Mouse (Mus musculus): Measurements from ENCODE around the gene Rap2a. TPM values are rescaled to one million over a fixed set of nuclear protein-coding genes. Genes with fewer than 3 reads are reported as not detected.

The Rap2a gene
- polyA plus RNA-seq, 1 experiment from 2014 or later: 14.5 TPM

DNA sequence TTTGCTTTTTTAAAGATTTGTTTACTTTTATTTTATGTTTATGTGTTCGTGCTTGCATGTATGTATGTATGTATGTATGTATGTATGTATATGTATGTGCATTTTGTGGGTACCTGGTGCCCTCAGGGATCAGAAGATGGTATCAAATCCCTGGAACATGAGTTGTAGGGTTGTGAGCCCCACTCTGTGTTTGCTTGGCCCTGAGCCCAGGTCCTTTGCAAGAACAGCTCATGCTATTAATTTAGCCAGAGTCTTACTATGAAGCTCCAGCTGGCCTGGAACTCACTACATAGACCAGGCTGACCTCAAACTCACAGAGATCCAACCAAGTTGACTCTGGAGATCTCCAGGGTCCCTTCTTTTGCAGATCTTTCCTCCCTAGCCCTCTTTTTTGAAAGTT, 37.1 kb downstream of the Rap2a start:
- WGBS: 70% methylated on average over 1 of the region's 1 CpGs
- Histone ChIP-seq H3K27me3 (no peaks in the 10 kb centered on the region), H3K4me1 (replicated peaks) (no peaks in the 10 kb centered on the region), H3K9ac (replicated peaks) (no peak overlapping the region), H3K36me3 (no peaks in the 10 kb centered on the region), H3K4me3 (replicated peaks) (no peak overlapping the region), H3K27ac (no peak overlapping the region), H3K9me3 (no peaks in the 10 kb centered on the region), H3K4me2 (no peak overlapping the region)
- ATAC-seq (ENCODE audit: insufficient number of reproducible peaks, insufficient read depth, low FRiP score, low TSS enrichment, low read depth): no peak

GRCm38 (mm10) chr14:120518706-120519105, 40.5 kb downstream of the Rap2a start:
- 85% methylated on average over 5 of the region's 5 CpGs for WGBS
- Histone ChIP-seq H3K27me3 (no peaks in the 10 kb centered on the region), H3K4me3 (replicated peaks) (no peak overlapping the region), H3K27ac (no peak overlapping the region), H3K9me3 (no peaks in the 10 kb centered on the region), H3K9ac (replicated peaks) (no peak overlapping the region), H3K36me3 (no peaks in the 10 kb centered on the region), H3K4me1 (replicated peaks) (no peaks in the 10 kb centered on the region), H3K4me2 (no peak overlapping the region)
- ATAC-seq (ENCODE audit: insufficient number of reproducible peaks, insufficient read depth, low FRiP score, low TSS enrichment, low read depth): no peak

- H3K9ac ChIP-seq (replicated peaks): no peak overlapping the region
Observed at GRCm38 (mm10) chr14:120519921-120520320, 41.7 kb downstream of the Rap2a start.

DNA sequence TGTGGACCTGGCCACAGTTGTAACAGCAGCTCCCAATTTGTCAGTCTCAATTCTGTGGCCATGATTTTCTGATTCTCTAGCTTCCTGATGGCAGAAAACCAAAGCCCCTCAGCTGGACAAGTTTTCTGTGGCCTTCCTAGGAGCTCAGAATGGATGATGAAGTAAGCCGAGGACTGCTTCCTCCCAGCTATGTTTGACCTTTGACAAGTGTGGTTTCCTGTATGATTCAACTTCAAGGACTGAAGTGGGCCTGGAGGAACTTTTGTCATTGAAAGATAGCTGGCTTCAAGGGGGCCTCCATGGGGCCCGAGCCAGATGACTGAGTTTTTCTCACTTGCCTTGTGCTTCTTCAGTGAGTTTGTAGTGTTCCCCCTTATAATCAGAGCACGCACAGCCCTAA, 42.6 kb downstream of the Rap2a start:
- no peaks in the 10 kb centered on the region for H3K36me3 ChIP-seq
- H3K27ac ChIP-seq: no peak overlapping the region
- no peak overlapping the region for H3K4me2 ChIP-seq
- H3K27me3 ChIP-seq: no peaks in the 10 kb centered on the region
- 76% methylated on average over 3 of the region's 3 CpGs for WGBS
- ATAC-seq (ENCODE audit: insufficient number of reproducible peaks, insufficient read depth, low FRiP score, low TSS enrichment, low read depth): no peak
- H3K4me3 ChIP-seq (replicated peaks): no peak overlapping the region
- H3K9me3 ChIP-seq: no peaks in the 10 kb centered on the region
- no peak overlapping the region for H3K9ac ChIP-seq (replicated peaks)
- no peaks in the 10 kb centered on the region for H3K4me1 ChIP-seq (replicated peaks)

More at GRCm38 (mm10) chr14:120519921-120520320, 41.7 kb downstream of the Rap2a start:
- Histone ChIP-seq H3K27me3 (no peaks in the 10 kb centered on the region), H3K4me3 (replicated peaks) (no peak overlapping the region), H3K36me3 (no peaks in the 10 kb centered on the region), H3K27ac (no peak overlapping the region), H3K4me1 (replicated peaks) (no peaks in the 10 kb centered on the region), H3K4me2 (no peak overlapping the region), H3K9me3 (no peaks in the 10 kb centered on the region)
- ATAC-seq (ENCODE audit: insufficient number of reproducible peaks, insufficient read depth, low FRiP score, low TSS enrichment, low read depth): no peak
- 88% methylated on average over 1 of the region's 1 CpGs for WGBS

DNA sequence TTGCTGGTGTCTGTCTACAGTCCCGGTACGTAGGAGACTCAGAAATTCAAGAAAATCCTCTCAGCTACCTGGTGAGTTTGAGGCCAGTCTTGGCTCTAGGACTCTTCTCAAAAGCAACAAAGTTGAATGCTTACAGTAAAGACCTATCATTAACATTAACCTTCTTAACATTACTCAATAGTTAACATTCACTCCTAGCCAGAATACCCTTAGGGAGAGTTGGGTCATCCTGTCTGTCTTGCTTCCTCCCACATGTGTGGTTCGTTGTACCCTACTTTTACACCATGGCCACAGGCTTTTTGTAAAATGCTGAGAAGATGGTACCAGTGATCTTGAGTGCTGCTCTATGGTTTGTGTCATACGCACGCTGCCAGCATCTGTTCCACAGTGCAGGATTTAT, 45.1 kb downstream of the Rap2a start:
- Histone ChIP-seq H3K36me3 (no peaks in the 10 kb centered on the region), H3K4me3 (replicated peaks) (no peak overlapping the region), H3K9me3 (no peaks in the 10 kb centered on the region), H3K27ac (no peak overlapping the region), H3K4me2 (no peak overlapping the region), H3K27me3 (no peaks in the 10 kb centered on the region), H3K4me1 (replicated peaks) (no peaks in the 10 kb centered on the region), H3K9ac (replicated peaks) (no peak overlapping the region)
- no peak for ATAC-seq (ENCODE audit: insufficient number of reproducible peaks, insufficient read depth, low FRiP score, low TSS enrichment, low read depth)
- WGBS: 89% methylated on average over 5 of the region's 5 CpGs

DNA sequence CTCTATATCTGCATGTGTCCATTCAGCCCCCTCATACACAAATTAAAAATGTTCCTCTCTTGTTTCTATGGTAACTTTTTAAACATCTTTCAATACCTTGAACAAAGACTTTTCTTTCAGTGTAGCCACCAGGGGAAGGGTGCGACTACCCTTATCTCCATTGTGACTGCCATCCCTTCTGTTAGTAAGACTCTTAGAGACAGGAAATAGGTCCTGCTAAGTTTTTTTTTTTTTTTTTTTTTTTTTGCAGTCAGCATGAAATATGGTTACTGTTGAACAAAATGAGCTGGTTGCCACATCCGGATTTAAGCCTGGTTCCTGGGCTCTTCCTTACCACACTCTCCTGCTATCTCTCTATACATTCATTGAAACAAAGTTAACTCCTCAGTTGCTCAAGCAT, 47.4 kb downstream of the Rap2a start:
- no peak for ATAC-seq (ENCODE audit: insufficient number of reproducible peaks, insufficient read depth, low FRiP score, low TSS enrichment, low read depth)
- H3K36me3 ChIP-seq: no peaks in the 10 kb centered on the region
- no peak overlapping the region for H3K9ac ChIP-seq (replicated peaks)
- H3K4me2 ChIP-seq: no peak overlapping the region
- H3K4me1 ChIP-seq (replicated peaks): no peaks in the 10 kb centered on the region
- 89% methylated on average over 2 of the region's 2 CpGs for WGBS
- H3K4me3 ChIP-seq (replicated peaks): no peak overlapping the region
- H3K9me3 ChIP-seq: no peaks in the 10 kb centered on the region
- no peaks in the 10 kb centered on the region for H3K27me3 ChIP-seq
- H3K27ac ChIP-seq: no peak overlapping the region

DNA sequence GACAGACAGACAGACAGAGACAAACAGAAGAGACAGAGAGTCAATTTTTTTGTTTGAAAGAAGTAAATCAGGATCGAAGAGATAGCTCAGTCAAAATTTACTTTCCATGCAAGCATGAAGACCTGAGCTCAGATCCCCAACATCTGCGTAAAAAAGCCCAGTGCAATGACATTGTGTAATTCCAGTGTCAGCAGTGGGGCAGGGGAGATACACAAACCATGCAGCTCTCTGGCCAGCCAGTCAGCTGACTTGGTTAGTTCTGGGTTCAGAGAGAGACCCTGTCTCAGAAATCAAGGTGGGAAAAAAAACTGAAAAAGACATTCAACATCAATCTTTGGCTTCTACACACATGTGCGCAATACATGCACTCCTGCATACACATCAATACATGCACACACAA, 55.1 kb downstream of the Rap2a start:
- Histone ChIP-seq H3K4me3 (replicated peaks) (no peak overlapping the region), H3K9me3 (no peaks in the 10 kb centered on the region), H3K9ac (replicated peaks) (no peak overlapping the region), H3K36me3 (no peaks in the 10 kb centered on the region), H3K27me3 (no peaks in the 10 kb centered on the region), H3K27ac (no peak overlapping the region), H3K4me2 (no peak overlapping the region), H3K4me1 (replicated peaks) (no peaks in the 10 kb centered on the region)
- no peak for ATAC-seq (ENCODE audit: insufficient number of reproducible peaks, insufficient read depth, low FRiP score, low TSS enrichment, low read depth)
- WGBS: 88% methylated on average over 3 of the region's 3 CpGs

DNA sequence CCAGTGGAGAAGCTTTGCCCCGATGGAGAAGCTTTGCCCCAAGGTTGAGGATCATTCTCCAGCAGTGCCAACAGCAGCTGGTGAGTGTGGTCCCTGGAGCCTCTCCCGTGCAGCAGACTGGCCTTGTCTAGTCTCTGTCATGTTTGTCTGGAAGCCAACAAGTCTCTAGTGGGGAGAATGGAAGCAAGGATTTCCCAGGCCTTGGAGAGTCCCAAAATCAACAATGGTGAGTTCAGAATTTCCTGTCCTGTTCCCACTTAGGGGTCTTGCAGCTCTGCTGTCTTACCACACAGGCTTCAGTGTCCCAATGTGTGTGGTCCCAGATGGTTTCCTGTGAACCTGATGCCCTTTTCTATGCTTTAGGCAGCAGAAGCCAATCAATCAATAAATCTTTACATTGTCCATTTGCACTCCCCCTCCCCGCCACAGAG, 56.6 kb downstream of the Rap2a start:
- WGBS: 62% methylated on average over 3 of the region's 3 CpGs
- no peak overlapping the region for H3K9ac ChIP-seq (replicated peaks)
- ATAC-seq (ENCODE audit: insufficient number of reproducible peaks, insufficient read depth, low FRiP score, low TSS enrichment, low read depth): no peak
- no peak overlapping the region for H3K4me3 ChIP-seq (replicated peaks)
- no peaks in the 10 kb centered on the region for H3K9me3 ChIP-seq
- no peaks in the 10 kb centered on the region for H3K27me3 ChIP-seq
- H3K36me3 ChIP-seq: no peaks in the 10 kb centered on the region
- no peaks in the 10 kb centered on the region for H3K4me1 ChIP-seq (replicated peaks)
- no peak overlapping the region for H3K4me2 ChIP-seq
- no peak overlapping the region for H3K27ac ChIP-seq

DNA sequence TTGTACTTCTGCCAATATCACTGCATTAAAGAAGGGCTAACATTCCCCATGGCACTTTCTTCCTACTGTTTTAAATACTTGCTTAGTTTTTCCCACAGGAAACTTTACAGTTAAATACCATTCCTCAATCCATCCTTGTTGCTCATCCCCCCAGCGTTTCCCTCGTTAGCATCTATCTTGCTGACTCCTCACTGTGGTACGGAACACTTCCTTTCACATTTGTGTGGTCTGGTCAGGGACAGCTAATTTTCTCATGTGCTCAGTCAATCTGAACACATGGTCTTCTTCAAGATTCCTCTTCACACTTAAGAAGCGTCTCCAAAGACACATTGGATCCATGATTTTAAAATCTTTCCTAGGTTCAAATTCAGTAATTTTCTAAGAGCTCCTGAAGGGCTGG, 57.2 kb downstream of the Rap2a start:
- Histone ChIP-seq H3K4me1 (replicated peaks) (no peaks in the 10 kb centered on the region), H3K36me3 (no peaks in the 10 kb centered on the region), H3K4me2 (no peak overlapping the region), H3K9me3 (no peaks in the 10 kb centered on the region), H3K4me3 (replicated peaks) (no peak overlapping the region), H3K27ac (no peak overlapping the region), H3K9ac (replicated peaks) (no peak overlapping the region), H3K27me3 (no peaks in the 10 kb centered on the region)
- 77% methylated on average over 4 of the region's 4 CpGs for whole genome bisulfite sequencing
- ATAC-seq (ENCODE audit: insufficient number of reproducible peaks, insufficient read depth, low FRiP score, low TSS enrichment, low read depth): no peak

DNA sequence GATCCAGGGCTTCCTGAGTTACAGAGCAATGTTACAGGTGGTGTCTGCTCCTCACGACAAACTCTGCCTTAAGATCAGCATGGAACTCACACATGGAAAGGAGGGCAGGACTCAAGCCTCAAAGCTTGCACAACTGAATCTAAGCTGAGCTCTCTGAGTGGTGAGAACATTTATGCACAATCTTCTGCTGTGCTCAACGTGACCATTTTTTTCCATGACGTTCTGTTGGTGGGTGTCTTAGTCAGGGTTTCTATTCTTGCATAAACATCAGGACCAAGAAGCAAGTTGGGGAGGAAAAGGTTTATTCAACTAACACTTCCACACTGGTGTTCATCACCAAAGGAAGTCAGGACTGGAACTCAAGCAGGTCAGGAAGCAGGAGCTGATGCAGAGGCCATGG, 57.7 kb downstream of the Rap2a start:
- H3K4me1 ChIP-seq (replicated peaks): no peaks in the 10 kb centered on the region
- H3K9me3 ChIP-seq: no peaks in the 10 kb centered on the region
- H3K4me2 ChIP-seq: no peak overlapping the region
- H3K36me3 ChIP-seq: no peaks in the 10 kb centered on the region
- H3K27ac ChIP-seq: no peak overlapping the region
- H3K9ac ChIP-seq (replicated peaks): no peak overlapping the region
- no peaks in the 10 kb centered on the region for H3K27me3 ChIP-seq
- no peak for ATAC-seq (ENCODE audit: insufficient number of reproducible peaks, insufficient read depth, low FRiP score, low TSS enrichment, low read depth)
- H3K4me3 ChIP-seq (replicated peaks): no peak overlapping the region
- 84% methylated on average over 3 of the region's 3 CpGs for WGBS

GRCm38 (mm10) chr14:120539128-120539527, 60.9 kb downstream of the Rap2a start:
- no peaks in the 10 kb centered on the region for H3K36me3 ChIP-seq
- 68% methylated on average over 2 of the region's 2 CpGs for WGBS
- no peak overlapping the region for H3K4me3 ChIP-seq (replicated peaks)
- no peak overlapping the region for H3K9ac ChIP-seq (replicated peaks)
- no peak for ATAC-seq (ENCODE audit: insufficient number of reproducible peaks, insufficient read depth, low FRiP score, low TSS enrichment, low read depth)
- H3K27ac ChIP-seq: no peak overlapping the region
- H3K27me3 ChIP-seq: no peaks in the 10 kb centered on the region
- H3K4me2 ChIP-seq: no peak overlapping the region
- no peaks in the 10 kb centered on the region for H3K9me3 ChIP-seq
- no peaks in the 10 kb centered on the region for H3K4me1 ChIP-seq (replicated peaks)

GRCm38 (mm10) chr14:120539626-120540025, 61.4 kb downstream of the Rap2a start:
- no peak overlapping the region for H3K9ac ChIP-seq (replicated peaks)
- no peak overlapping the region for H3K4me3 ChIP-seq (replicated peaks)
- H3K4me1 ChIP-seq (replicated peaks): no peaks in the 10 kb centered on the region
- H3K27ac ChIP-seq: no peak overlapping the region
- no peak for ATAC-seq (ENCODE audit: insufficient number of reproducible peaks, insufficient read depth, low FRiP score, low TSS enrichment, low read depth)
- no peaks in the 10 kb centered on the region for H3K27me3 ChIP-seq
- whole genome bisulfite sequencing: 70% methylated on average over 3 of the region's 3 CpGs
- no peaks in the 10 kb centered on the region for H3K36me3 ChIP-seq
- H3K9me3 ChIP-seq: no peaks in the 10 kb centered on the region
- H3K4me2 ChIP-seq: no peak overlapping the region
